Mouse (Mus musculus): ENCODE data around the gene Hivep3. TPM values are rescaled to one million over a fixed set of nuclear protein-coding genes. Genes with fewer than 3 reads are reported as not detected.

Gene Hivep3
- total and polyA plus RNA-seq, 3 experiments = 5.1 to 8.2 (median 6.0) TPM

GRCm38 (mm10) chr4:119976428-119977168 lies 243.0 kb downstream of the Hivep3 start:
- H3K27me3 ChIP-seq (ENCODE audit: control insufficient read depth, insufficient read depth, low read length) = no peaks in the 10 kb centered on the region
- no peaks in the 10 kb centered on the region for H3K79me2 ChIP-seq (replicated peaks; ENCODE audit: control insufficient read depth, insufficient read depth, low read length)
- H3K4me1 ChIP-seq (ENCODE audit: control insufficient read depth, insufficient read depth, low read length) = peaks cover 2% of the 10 kb centered on the region; the same call in 1 of the 2 replicates
- WGBS = 47% methylated on average over 3 of the region's 3 CpGs
- DNase-seq = no peak
- no peak for TF ChIP-seq POLR2A (IDR thresholded peaks at IDR 0.05; ENCODE audit: insufficient read depth, low read depth, low read length)
- no peak for TF ChIP-seq EP300 (IDR thresholded peaks at IDR 0.05; ENCODE audit: insufficient read depth, low read depth, low read length)
- no peak for TF ChIP-seq CTCF (IDR thresholded peaks at IDR 0.05)
- no peaks in the 10 kb centered on the region for H3K36me3 ChIP-seq (ENCODE audit: control insufficient read depth, insufficient read depth, low read length)
- intact Hi-C loops (cut with DNase I) = no loop called here
- no peak overlapping the region for H3K4me3 ChIP-seq
- no peak overlapping the region for H3K9ac ChIP-seq (ENCODE audit: low read depth, low read length)
- no peak overlapping the region for H3K27ac ChIP-seq

- H3K36me3 ChIP-seq (ENCODE audit: control insufficient read depth, insufficient read depth, low read length) = no peaks in the 10 kb centered on the region
- peaks cover 2% of the 10 kb centered on the region; the same call in 1 of the 2 replicates for H3K4me1 ChIP-seq (ENCODE audit: control insufficient read depth, insufficient read depth, low read length)
- no peak overlapping the region for H3K4me3 ChIP-seq
- 47% methylated on average over 7 of the region's 7 CpGs for WGBS
- H3K27ac ChIP-seq = no peak overlapping the region
- TF ChIP-seq CTCF (IDR thresholded peaks at IDR 0.05) (no peak), POLR2A (IDR thresholded peaks at IDR 0.05; ENCODE audit: insufficient read depth, low read depth, low read length) (no peak), EP300 (IDR thresholded peaks at IDR 0.05; ENCODE audit: insufficient read depth, low read depth, low read length) (no peak)
- H3K9ac ChIP-seq (ENCODE audit: low read depth, low read length) = no peak overlapping the region
- no peaks in the 10 kb centered on the region for H3K79me2 ChIP-seq (replicated peaks; ENCODE audit: control insufficient read depth, insufficient read depth, low read length)
- no peaks in the 10 kb centered on the region for H3K27me3 ChIP-seq (ENCODE audit: control insufficient read depth, insufficient read depth, low read length)
- DNase-seq = no peak
- intact Hi-C loops (cut with DNase I) = no loop called here
Observed at GRCm38 (mm10) chr4:119977817-119978491, 244.4 kb downstream of the Hivep3 start.

GRCm38 (mm10) chr4:119979238-119979829 lies 245.8 kb downstream of the Hivep3 start:
- intact Hi-C loops (cut with DNase I) = no loop called here
- 72% methylated on average over 5 of the region's 5 CpGs for WGBS
- Histone ChIP-seq H3K79me2 (replicated peaks; ENCODE audit: control insufficient read depth, insufficient read depth, low read length) (no peaks in the 10 kb centered on the region), H3K4me1 (ENCODE audit: control insufficient read depth, insufficient read depth, low read length) (peaks cover 2% of the 10 kb centered on the region; the same call in 1 of the 2 replicates), H3K4me3 (no peak overlapping the region), H3K27ac (no peak overlapping the region), H3K9ac (ENCODE audit: low read depth, low read length) (no peak overlapping the region), H3K36me3 (ENCODE audit: control insufficient read depth, insufficient read depth, low read length) (no peaks in the 10 kb centered on the region), H3K27me3 (ENCODE audit: control insufficient read depth, insufficient read depth, low read length) (no peaks in the 10 kb centered on the region)
- TF ChIP-seq POLR2A (IDR thresholded peaks at IDR 0.05; ENCODE audit: insufficient read depth, low read depth, low read length) (no peak), EP300 (IDR thresholded peaks at IDR 0.05; ENCODE audit: insufficient read depth, low read depth, low read length) (no peak), CTCF (IDR thresholded peaks at IDR 0.05) (no peak)
- no peak for DNase-seq

- no peak overlapping the region for H3K4me3 ChIP-seq
- peaks cover 2% of the 10 kb centered on the region; the same call in 1 of the 2 replicates for H3K4me1 ChIP-seq (ENCODE audit: control insufficient read depth, insufficient read depth, low read length)
- TF ChIP-seq POLR2A (IDR thresholded peaks at IDR 0.05; ENCODE audit: insufficient read depth, low read depth, low read length) (no peak), EP300 (IDR thresholded peaks at IDR 0.05; ENCODE audit: insufficient read depth, low read depth, low read length) (no peak), CTCF (IDR thresholded peaks at IDR 0.05) (no peak)
- no peak for DNase-seq
- H3K27me3 ChIP-seq (ENCODE audit: control insufficient read depth, insufficient read depth, low read length) = no peaks in the 10 kb centered on the region
- no peak overlapping the region for H3K27ac ChIP-seq
- no peak overlapping the region for H3K9ac ChIP-seq (ENCODE audit: low read depth, low read length)
- no peaks in the 10 kb centered on the region for H3K79me2 ChIP-seq (replicated peaks; ENCODE audit: control insufficient read depth, insufficient read depth, low read length)
- intact Hi-C loops (cut with DNase I) = no loop called here
- H3K36me3 ChIP-seq (ENCODE audit: control insufficient read depth, insufficient read depth, low read length) = no peaks in the 10 kb centered on the region
- WGBS = 75% methylated on average over 2 of the region's 2 CpGs
Observed at GRCm38 (mm10) chr4:119979918-119980317, 246.3 kb downstream of the Hivep3 start.

GRCm38 (mm10) chr4:119981047-119981720 lies 247.6 kb downstream of the Hivep3 start:
- DNase-seq = no peak
- Histone ChIP-seq H3K79me2 (replicated peaks; ENCODE audit: control insufficient read depth, insufficient read depth, low read length) (no peaks in the 10 kb centered on the region), H3K9ac (ENCODE audit: low read depth, low read length) (no peak overlapping the region), H3K4me3 (no peak overlapping the region), H3K4me1 (ENCODE audit: control insufficient read depth, insufficient read depth, low read length) (peaks cover 2% of the 10 kb centered on the region; the same call in 1 of the 2 replicates), H3K27ac (no peak overlapping the region), H3K36me3 (ENCODE audit: control insufficient read depth, insufficient read depth, low read length) (no peaks in the 10 kb centered on the region), H3K27me3 (ENCODE audit: control insufficient read depth, insufficient read depth, low read length) (no peaks in the 10 kb centered on the region)
- intact Hi-C loops (cut with DNase I) = no loop called here
- 74% methylated on average over 12 of the region's 12 CpGs for WGBS
- no peak for TF ChIP-seq POLR2A (IDR thresholded peaks at IDR 0.05; ENCODE audit: insufficient read depth, low read depth, low read length)
- no peak for TF ChIP-seq CTCF (IDR thresholded peaks at IDR 0.05)
- no peak for TF ChIP-seq EP300 (IDR thresholded peaks at IDR 0.05; ENCODE audit: insufficient read depth, low read depth, low read length)
